Mouse (Mus musculus) left cerebral cortex, postnatal 36 days (tissue): ENCODE data around the gene Abhd13. TPM values are rescaled to one million over a fixed set of nuclear protein-coding genes. Genes with fewer than 3 reads are reported as not detected.

Experiments
- DNase-seq, 2 experiments: peaks; one replicate each; pipeline ENCODE4 v3.0.0; 2021 to 2022; ENCODE audit warnings: low spot score in 2 of 2, mixed read lengths in 1 of 2
- intact Hi-C: fragments of 180-260 bp; cut with DNase I; formaldehyde crosslinking; loops from one replicate; pipeline ENCODE4 v1.15.1; 2025
- total RNA-seq, 2 experiments: library from RNA; stranded (reverse); gene quantifications; 2 replicates each; pipeline ENCODE4 v1.2.3; 2021

Abhd13 gene
- total RNA-seq: 10 to 100 TPM; 28.1 to 29.0 TPM

GRCm38 (mm10) chr8:9977573-9978314, at the start of gene Abhd13, which contains the start of gene Lig4:
Abhd13 (plus strand) TSS chr8:9977707.
Lig4 (minus strand) TSS chr8:9977686.
- peak; percentile 100 for DNase-seq
- intact Hi-C loops: loop anchor here (2.0 to 5.0 kb wide), 3 partner anchors 27 to 425 kb away; no protein-coding TSS in a partner anchor

GRCm38 (mm10) chr8:9929746-9930445, 47.6 kb upstream of the Abhd13 start:
- DNase-seq: peak; percentile 68 to 80
- intact Hi-C loops: loop anchor here (5.0 to 10.0 kb wide), 2 partner anchors 158 to 585 kb away; partner anchors contain the start of gene Fam155a

GRCm38 (mm10) chr8:9932711-9933110, 44.8 kb upstream of the Abhd13 start:
- intact Hi-C loops: loop anchor here (5.0 to 10.0 kb wide), 2 partner anchors 160 to 588 kb away; partner anchors contain the start of gene Fam155a
- DNase-seq: no peak

- intact Hi-C loops: loop anchor here (2.0 to 10.0 kb wide), 3 partner anchors 163 to 708 kb away; partner anchors contain the start of gene Fam155a
- peak; percentile 35 to 38 for DNase-seq
Measured at GRCm38 (mm10) chr8:9934891-9935565, 42.5 kb upstream of the Abhd13 start.

GRCm38 (mm10) chr8:9935574-9935973, 41.9 kb upstream of the Abhd13 start:
- DNase-seq: no peak
- intact Hi-C loops: loop anchor here (2.0 to 10.0 kb wide), 2 partner anchors 591 to 709 kb away; no protein-coding TSS in a partner anchor

GRCm38 (mm10) chr8:9949134-9949890, 28.2 kb upstream of the Abhd13 start:
- DNase-seq: peak in 1 of 2 experiments; percentile 5
- intact Hi-C loops: no loop called here

GRCm38 (mm10) chr8:9958338-9958737, 19.2 kb upstream of the Abhd13 start:
- no peak for DNase-seq
- intact Hi-C loops: no loop called here

GRCm38 (mm10) chr8:9959919-9960318, 17.6 kb upstream of the Abhd13 start:
- no peak for DNase-seq

GRCm38 (mm10) chr8:9971866-9972265, 5.6 kb upstream of the Abhd13 start:
- DNase-seq: no peak
- intact Hi-C loops: no loop called here

More at GRCm38 (mm10) chr8:9959919-9960318, 17.6 kb upstream of the Abhd13 start:
- intact Hi-C loops: no loop called here

- DNase-seq: no peak
- intact Hi-C loops: loop anchor here (5.0 kb wide), 2 partner anchors 327 to 427 kb away; no protein-coding TSS in a partner anchor
Measured at GRCm38 (mm10) chr8:9975276-9975675, 2.2 kb upstream of the Abhd13 start.

- DNase-seq: peak; percentile 98 to 100
- intact Hi-C loops: loop anchor here (2.0 to 5.0 kb wide), 3 partner anchors 29 to 426 kb away; no protein-coding TSS in a partner anchor
Measured at GRCm38 (mm10) chr8:9975898-9976611, 1.5 kb upstream of the Abhd13 start.

- intact Hi-C loops: loop anchor here (2.0 to 5.0 kb wide), 3 partner anchors 28 to 425 kb away; no protein-coding TSS in a partner anchor
- no peak for DNase-seq
Measured at GRCm38 (mm10) chr8:9977016-9977415, 491 bp upstream of the Abhd13 start.

GRCm38 (mm10) chr8:9978475-9979230, 1.1 kb downstream of the Abhd13 start:
- intact Hi-C loops: loop anchor here (5.0 kb wide), 2 partner anchors 324 to 424 kb away; no protein-coding TSS in a partner anchor

GRCm38 (mm10) chr8:9979746-9980145, 2.2 kb downstream of the Abhd13 start:
- DNase-seq: no peak
- intact Hi-C loops: loop anchor here (5.0 kb wide), 2 partner anchors 323 to 423 kb away; no protein-coding TSS in a partner anchor

More at GRCm38 (mm10) chr8:9978475-9979230, 1.1 kb downstream of the Abhd13 start:
- no peak for DNase-seq

GRCm38 (mm10) chr8:9980188-9980587, 2.7 kb downstream of the Abhd13 start:
- intact Hi-C loops: no loop called here
- DNase-seq: no peak

GRCm38 (mm10) chr8:10004115-10004514, 26.6 kb downstream of the Abhd13 start:
- no peak for DNase-seq
- intact Hi-C loops: loop anchor here (2.0 kb wide), 1 partner anchor 27 kb away; the partner anchor contains the start of genes Abhd13 and Lig4
